Mouse (Mus musculus) megakaryocyte, embryonic 14.5 days (primary cell): ENCODE measurements around the gene Ubxn6.

Experiments
- FLI1 ChIP-seq: IDR thresholded peaks from 2 replicates; pipeline ENCODE4 v1.6.1; 2012; ENCODE audit warnings: low read length, inconsistent platforms, mixed read lengths
- GATA1 ChIP-seq: IDR thresholded peaks from 3 replicates; pipeline ENCODE4 v1.6.1; 2012; ENCODE audit warnings: mixed read lengths, low read length, inconsistent platforms, borderline replicate concordance

DNA sequence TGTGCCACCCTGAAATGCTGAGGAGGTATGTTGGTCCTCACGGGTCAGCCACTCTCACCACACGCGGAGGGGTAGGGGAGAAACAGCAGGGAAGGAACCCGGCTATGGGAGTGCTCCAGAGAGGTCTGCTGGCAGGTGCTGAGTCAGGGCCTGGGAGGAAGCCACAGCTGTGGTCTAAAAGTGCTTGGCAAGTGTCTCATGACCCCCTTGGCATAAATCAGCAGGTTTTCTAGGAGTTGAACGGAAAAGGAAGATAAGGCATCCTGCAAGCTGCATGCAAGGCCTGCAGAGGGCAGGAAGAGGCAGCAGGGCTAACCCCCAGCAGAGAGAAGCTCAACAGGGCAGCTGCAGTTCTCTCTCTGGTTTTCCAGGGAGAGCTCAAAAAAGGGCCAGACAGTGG lies 43.9 kb downstream of the Ubxn6 start:
- no peak; the same call in 2 of the 3 replicates for TF ChIP-seq GATA1
- no peak for TF ChIP-seq FLI1
